Mouse (Mus musculus): ENCODE results near the gene Tcp11l2. TPM values are rescaled to one million over a fixed set of nuclear protein-coding genes. Genes with fewer than 3 reads are reported as not detected.

Tcp11l2 gene
- polyA plus RNA-seq, 1 experiment from 2014 or later = 15.0 TPM

GRCm38 (mm10) chr10:84559986-84560385 lies 16.4 kb upstream of the Tcp11l2 start:
- no peak for ATAC-seq (ENCODE audit: insufficient number of reproducible peaks, insufficient read depth, low FRiP score, low TSS enrichment, low read depth)
- peaks cover 12% of the 10 kb centered on the region for H3K4me1 ChIP-seq (replicated peaks)
- no peaks in the 10 kb centered on the region for H3K27me3 ChIP-seq
- H3K9me3 ChIP-seq = peaks cover 11% of the 10 kb centered on the region
- H3K27ac ChIP-seq = no peak overlapping the region
- H3K36me3 ChIP-seq = no peaks in the 10 kb centered on the region
- H3K4me3 ChIP-seq (replicated peaks) = no peak overlapping the region
- WGBS = 92% methylated on average over 4 of the region's 4 CpGs
- no peak overlapping the region for H3K9ac ChIP-seq (replicated peaks)
- no peak overlapping the region for H3K4me2 ChIP-seq

GRCm38 (mm10) chr10:84562121-84562520 lies 14.3 kb upstream of the Tcp11l2 start:
- WGBS = 51% methylated on average over 5 of the region's 5 CpGs
- Histone ChIP-seq H3K9me3 (peaks cover 11% of the 10 kb centered on the region), H3K4me3 (replicated peaks) (no peak overlapping the region), H3K4me1 (replicated peaks) (peaks cover 22% of the 10 kb centered on the region), H3K27me3 (no peaks in the 10 kb centered on the region), H3K36me3 (no peaks in the 10 kb centered on the region), H3K9ac (replicated peaks) (no peak overlapping the region), H3K27ac (peak overlapping the region; percentile 31; the same call in 1 of the 2 replicates), H3K4me2 (no peak overlapping the region)
- no peak for ATAC-seq (ENCODE audit: insufficient number of reproducible peaks, insufficient read depth, low FRiP score, low TSS enrichment, low read depth)

- Histone ChIP-seq H3K36me3 (no peaks in the 10 kb centered on the region), H3K4me2 (no peak overlapping the region), H3K4me1 (replicated peaks) (peaks cover 22% of the 10 kb centered on the region), H3K9me3 (peaks cover 9% of the 10 kb centered on the region), H3K4me3 (replicated peaks) (no peak overlapping the region), H3K27me3 (no peaks in the 10 kb centered on the region), H3K9ac (replicated peaks) (no peak overlapping the region), H3K27ac (peak overlapping the region; percentile 31; the same call in 1 of the 2 replicates)
- 45% methylated on average over 13 of the region's 13 CpGs for WGBS
- ATAC-seq (ENCODE audit: insufficient number of reproducible peaks, insufficient read depth, low FRiP score, low TSS enrichment, low read depth) = peak; percentile 77
Measured at GRCm38 (mm10) chr10:84562567-84563554, 13.6 kb upstream of the Tcp11l2 start.

GRCm38 (mm10) chr10:84564427-84564826 lies 12.0 kb upstream of the Tcp11l2 start:
- no peak overlapping the region for H3K4me2 ChIP-seq
- no peak overlapping the region for H3K4me3 ChIP-seq (replicated peaks)
- H3K36me3 ChIP-seq = no peaks in the 10 kb centered on the region
- H3K4me1 ChIP-seq (replicated peaks) = peaks cover 22% of the 10 kb centered on the region
- ATAC-seq (ENCODE audit: insufficient number of reproducible peaks, insufficient read depth, low FRiP score, low TSS enrichment, low read depth) = no peak
- 82% methylated on average over 8 of the region's 8 CpGs for WGBS
- H3K27me3 ChIP-seq = no peaks in the 10 kb centered on the region
- no peak overlapping the region for H3K9ac ChIP-seq (replicated peaks)
- H3K9me3 ChIP-seq = no peaks in the 10 kb centered on the region
- no peak overlapping the region for H3K27ac ChIP-seq

GRCm38 (mm10) chr10:84571052-84571639 lies 5.3 kb upstream of the Tcp11l2 start:
- Histone ChIP-seq H3K27ac (no peak overlapping the region), H3K36me3 (no peaks in the 10 kb centered on the region), H3K4me3 (replicated peaks) (no peak overlapping the region), H3K9ac (replicated peaks) (no peak overlapping the region), H3K4me1 (replicated peaks) (peaks cover 9% of the 10 kb centered on the region), H3K27me3 (no peaks in the 10 kb centered on the region; the same call in 1 of the 2 replicates), H3K9me3 (no peaks in the 10 kb centered on the region), H3K4me2 (no peak overlapping the region)
- WGBS = 87% methylated on average over 10 of the region's 10 CpGs
- ATAC-seq (ENCODE audit: insufficient number of reproducible peaks, insufficient read depth, low FRiP score, low TSS enrichment, low read depth) = no peak

GRCm38 (mm10) chr10:84573671-84574420 lies 2.6 kb upstream of the Tcp11l2 start:
- H3K36me3 ChIP-seq = no peaks in the 10 kb centered on the region
- H3K4me2 ChIP-seq = no peak overlapping the region
- H3K4me3 ChIP-seq (replicated peaks) = no peak overlapping the region
- H3K4me1 ChIP-seq (replicated peaks) = peaks cover 10% of the 10 kb centered on the region
- no peak overlapping the region for H3K9ac ChIP-seq (replicated peaks)
- no peak for ATAC-seq (ENCODE audit: insufficient number of reproducible peaks, insufficient read depth, low FRiP score, low TSS enrichment, low read depth)
- H3K27ac ChIP-seq = no peak overlapping the region
- no peaks in the 10 kb centered on the region for H3K9me3 ChIP-seq
- H3K27me3 ChIP-seq = no peaks in the 10 kb centered on the region; the same call in 1 of the 2 replicates
- WGBS = 69% methylated on average over 5 of the region's 5 CpGs

GRCm38 (mm10) chr10:84576029-84576394 lies 414 bp upstream of the Tcp11l2 start:
- ATAC-seq (ENCODE audit: insufficient number of reproducible peaks, insufficient read depth, low FRiP score, low TSS enrichment, low read depth) = peak; percentile 82; the same call in 1 of the 2 replicates
- peak overlapping the region; percentile 79 for H3K4me3 ChIP-seq (replicated peaks)
- under 1% methylated on average over 14 of the region's 14 CpGs for WGBS

GRCm38 (mm10) chr10:84577071-84577727 lies 773 bp downstream of the Tcp11l2 start:
- peak overlapping the region; percentile 56 for H3K27ac ChIP-seq
- H3K4me1 ChIP-seq (replicated peaks) = peaks cover 10% of the 10 kb centered on the region
- WGBS = 4% methylated on average over 38 of the region's 38 CpGs
- H3K4me2 ChIP-seq = peak overlapping the region; percentile 91
- no peaks in the 10 kb centered on the region; the same call in 1 of the 2 replicates for H3K27me3 ChIP-seq
- peak overlapping the region; percentile 79 for H3K4me3 ChIP-seq (replicated peaks)
- no peaks in the 10 kb centered on the region for H3K9me3 ChIP-seq
- peak overlapping the region; percentile 65 for H3K9ac ChIP-seq (replicated peaks)
- no peaks in the 10 kb centered on the region for H3K36me3 ChIP-seq
- peak; percentile 18 for ATAC-seq (ENCODE audit: insufficient number of reproducible peaks, insufficient read depth, low FRiP score, low TSS enrichment, low read depth)

More at GRCm38 (mm10) chr10:84576029-84576394, 414 bp upstream of the Tcp11l2 start:
- Histone ChIP-seq H3K4me1 (replicated peaks) (peaks cover 10% of the 10 kb centered on the region), H3K27me3 (no peaks in the 10 kb centered on the region; the same call in 1 of the 2 replicates), H3K27ac (no peak overlapping the region), H3K9ac (replicated peaks) (no peak overlapping the region), H3K4me2 (peak overlapping the region; percentile 91), H3K36me3 (no peaks in the 10 kb centered on the region), H3K9me3 (no peaks in the 10 kb centered on the region)

- WGBS = 77% methylated on average over 10 of the region's 10 CpGs
- no peaks in the 10 kb centered on the region for H3K9me3 ChIP-seq
- H3K36me3 ChIP-seq = no peaks in the 10 kb centered on the region
- no peak overlapping the region for H3K4me3 ChIP-seq (replicated peaks)
- H3K27ac ChIP-seq = no peak overlapping the region
- H3K27me3 ChIP-seq = no peaks in the 10 kb centered on the region
- H3K4me2 ChIP-seq = no peak overlapping the region
- no peak for ATAC-seq (ENCODE audit: insufficient number of reproducible peaks, insufficient read depth, low FRiP score, low TSS enrichment, low read depth)
- peaks cover 10% of the 10 kb centered on the region for H3K4me1 ChIP-seq (replicated peaks)
- no peak overlapping the region for H3K9ac ChIP-seq (replicated peaks)
Measured at GRCm38 (mm10) chr10:84578738-84579137, 2.3 kb downstream of the Tcp11l2 start.

GRCm38 (mm10) chr10:84579527-84579926 lies 3.1 kb downstream of the Tcp11l2 start:
- no peaks in the 10 kb centered on the region for H3K36me3 ChIP-seq
- 71% methylated on average over 2 of the region's 2 CpGs for WGBS
- no peaks in the 10 kb centered on the region for H3K27me3 ChIP-seq
- H3K4me3 ChIP-seq (replicated peaks) = no peak overlapping the region
- H3K9ac ChIP-seq (replicated peaks) = no peak overlapping the region
- no peak overlapping the region for H3K4me2 ChIP-seq
- H3K27ac ChIP-seq = no peak overlapping the region
- no peaks in the 10 kb centered on the region for H3K9me3 ChIP-seq
- ATAC-seq (ENCODE audit: insufficient number of reproducible peaks, insufficient read depth, low FRiP score, low TSS enrichment, low read depth) = no peak
- H3K4me1 ChIP-seq (replicated peaks) = peaks cover 10% of the 10 kb centered on the region

Measured in limb, embryonic 12.5 days (tissue).